Mouse (Mus musculus): Measurements from ENCODE around the gene Cluap1. TPM values are rescaled to one million over a fixed set of nuclear protein-coding genes. Genes with fewer than 3 reads are reported as not detected.

Gene Cluap1
- 12.0 and 12.9 TPM in 2 replicates for polyA plus RNA-seq (2015; fragmentation: Nextera tagmentation; extraction: Ambion mirVana)

GRCm38 (mm10) chr16:3908537-3909111, at the start of gene Cluap1, which contains the start of gene 1700037C18Rik:
Gene Cluap1 (plus strand): TSS chr16:3908801.
Gene 1700037C18Rik (minus strand): TSS chr16:3908689.

GRCm38 (mm10) chr16:3872216-3873047, 36.2 kb upstream of the Cluap1 start, which contains the start of gene Naa60:
Gene Naa60 (plus strand): TSS chr16:3872375.

GRCm38 (mm10) chr16:3884201-3885064, 24.2 kb upstream of the Cluap1 start, which contains the start of the genes Zfp597 and Gm20695:
Gene Zfp597 (minus strand): TSS chr16:3884561.
Gene Gm20695 (plus strand): TSS chr16:3884648.

GRCm38 (mm10) chr16:3976251-3976671, 67.7 kb downstream of the Cluap1 start, which contains the start of gene Nlrc3:
Gene Nlrc3 (minus strand): TSS chr16:3976632.

Small RNA genes within 50 kb of the gene (microRNA-seq; reads per million reads assigned to microRNA genes)
- 0 reads per million in 2 experiments for gene Gm23493

Other genes starting within 250 kb of the Cluap1 start
- gene Mefv, start 190.7 kb upstream of the Cluap1 start, polyA plus RNA-seq (2015; fragmentation: Nextera tagmentation; extraction: Ambion mirVana): 0.05 TPM in 1 of 2 replicates, not detected in the other
- gene Zfp263, start 164.7 kb upstream of the Cluap1 start, polyA plus RNA-seq (2015; fragmentation: Nextera tagmentation; extraction: Ambion mirVana): 17.8 and 18.7 TPM in 2 replicates
- not detected in 2 replicates for gene Olfr15, start 77.9 kb upstream of the Cluap1 start, polyA plus RNA-seq (2015; fragmentation: Nextera tagmentation; extraction: Ambion mirVana)
- 0.96 and 1.1 TPM in 2 replicates for gene Zfp174, start 61.5 kb upstream of the Cluap1 start, polyA plus RNA-seq (2015; fragmentation: Nextera tagmentation; extraction: Ambion mirVana)
- 19.8 and 24.8 TPM in 2 replicates for gene Naa60, start 36.4 kb upstream of the Cluap1 start, polyA plus RNA-seq (2015; fragmentation: Nextera tagmentation; extraction: Ambion mirVana)
- gene Zfp597, start 24.2 kb upstream of the Cluap1 start, polyA plus RNA-seq (2015; fragmentation: Nextera tagmentation; extraction: Ambion mirVana): 3.2 and 3.9 TPM in 2 replicates
- gene Gm20695, start 24.2 kb upstream of the Cluap1 start, polyA plus RNA-seq (2015; fragmentation: Nextera tagmentation; extraction: Ambion mirVana): 0.69 and 1.2 TPM in 2 replicates
- gene 1700037C18Rik, start 112 bp upstream of the Cluap1 start, polyA plus RNA-seq (2015; fragmentation: Nextera tagmentation; extraction: Ambion mirVana): 6.0 and 6.8 TPM in 2 replicates
- 1.1 and 1.3 TPM in 2 replicates for gene Nlrc3, start 67.8 kb downstream of the Cluap1 start, polyA plus RNA-seq (2015; fragmentation: Nextera tagmentation; extraction: Ambion mirVana)
- gene Slx4, start 95.0 kb downstream of the Cluap1 start, polyA plus RNA-seq (2015; fragmentation: Nextera tagmentation; extraction: Ambion mirVana): 3.8 and 5.2 TPM in 2 replicates
- gene Dnase1, start 128.1 kb downstream of the Cluap1 start, polyA plus RNA-seq (2015; fragmentation: Nextera tagmentation; extraction: Ambion mirVana): 0.69 and 1.3 TPM in 2 replicates
- gene Trap1, start 169.0 kb downstream of the Cluap1 start, polyA plus RNA-seq (2015; fragmentation: Nextera tagmentation; extraction: Ambion mirVana): 76.4 and 84.2 TPM in 2 replicates